Mouse (Mus musculus) liver, postnatal 0 days (tissue): Measurements from ENCODE around the gene Hoxc4.

Experiments
- CTCF ChIP-seq: sonication (generic); IDR thresholded peaks from 2 replicates; pipeline ENCODE4 v1.5.1; 2016; ENCODE audit warnings: antibody characterized with exemption, low read depth
- EP300 ChIP-seq: IDR thresholded peaks from 2 replicates; pipeline ENCODE4 v1.6.1; 2016; ENCODE audit warnings: antibody characterized with exemption, low read depth, mild to moderate bottlenecking

DNA sequence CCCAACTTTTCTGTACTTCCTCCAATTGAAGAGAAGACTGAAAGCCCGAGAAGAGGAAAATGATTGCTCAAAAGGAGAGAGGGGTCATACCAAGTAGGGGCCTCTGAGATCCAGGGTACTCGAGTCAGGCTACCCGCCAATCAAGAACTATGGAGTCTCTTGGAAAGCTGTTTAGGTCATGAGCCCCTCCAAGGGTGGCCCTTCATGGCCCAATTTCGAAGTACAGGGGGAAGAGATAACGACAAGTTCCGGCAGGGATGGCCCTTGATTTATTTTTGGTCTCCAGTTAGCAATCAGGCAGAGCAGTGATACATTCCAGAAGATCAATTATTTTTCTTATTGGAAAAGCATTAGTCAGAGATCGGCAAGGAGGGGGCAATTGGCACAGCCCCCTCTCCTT lies 27.0 kb upstream of the Hoxc4 start:
- TF ChIP-seq CTCF (no peak), EP300 (no peak)
